Mouse (Mus musculus): Measurements from ENCODE around the gene Slc5a10. TPM values are rescaled to one million over a fixed set of nuclear protein-coding genes. Genes with fewer than 3 reads are reported as not detected.

Slc5a10 gene
- polyA plus RNA-seq, 2 experiments = 0.04 TPM; not detected in 1

GRCm38 (mm10) chr11:61683907-61684731 lies 36.5 kb downstream of the Slc5a10 start, which contains the start of gene Fam83g:
TSS of gene Fam83g (plus strand) at chr11:61684091.
- Histone ChIP-seq H3K27me3 (ENCODE audit: control insufficient read depth, insufficient read depth, low read length) (peaks cover 26% of the 10 kb centered on the region), H3K36me3 (ENCODE audit: control insufficient read depth, insufficient read depth, low read length) (no peaks in the 10 kb centered on the region), H3K4me2 (replicated peaks; ENCODE audit: low read depth, low read length, severe bottlenecking) (peak within 1 kb of the TSS; percentile 73), H3K9ac (ENCODE audit: low read depth, low read length, severe bottlenecking) (peak within 1 kb of the TSS; percentile 38), H3K4me3 (replicated peaks; ENCODE audit: low read length) (peak within 1 kb of the TSS; percentile 46), H3K27ac (replicated peaks; ENCODE audit: low read depth, low read length) (no peak within 1 kb of the TSS), H3K9me3 (ENCODE audit: control insufficient read depth, low read length) (no peaks in the 10 kb centered on the region), H3K4me1 (ENCODE audit: control insufficient read depth, insufficient read depth, low read length) (peaks cover 7% of the 10 kb centered on the region; the same call in 1 of the 2 replicates)
- no peak for TF ChIP-seq POLR2A (IDR thresholded peaks at IDR 0.05; ENCODE audit: borderline replicate concordance, extremely low read depth, insufficient read depth, insufficient read length)
- ATAC-seq (ENCODE audit: low FRiP score, low read depth) (peak; percentile 53; the same call in 1 of the 2 replicates), DNase-seq (ENCODE audit: low spot score) (no peak)
- 1% methylated on average over 58 of the region's 76 CpGs for WGBS

- Histone ChIP-seq H3K9me3 (ENCODE audit: control insufficient read depth, low read length) (no peaks in the 10 kb centered on the region), H3K4me2 (replicated peaks; ENCODE audit: low read depth, low read length, severe bottlenecking) (no peak overlapping the region), H3K9ac (ENCODE audit: low read depth, low read length, severe bottlenecking) (no peak overlapping the region), H3K27ac (replicated peaks; ENCODE audit: low read depth, low read length) (no peak overlapping the region), H3K36me3 (ENCODE audit: control insufficient read depth, insufficient read depth, low read length) (no peaks in the 10 kb centered on the region), H3K4me1 (ENCODE audit: control insufficient read depth, insufficient read depth, low read length) (peaks cover 23% of the 10 kb centered on the region), H3K4me3 (replicated peaks; ENCODE audit: low read length) (no peak overlapping the region), H3K27me3 (ENCODE audit: control insufficient read depth, insufficient read depth, low read length) (peaks cover 14% of the 10 kb centered on the region; the same call in 1 of the 2 replicates)
- no peak for TF ChIP-seq POLR2A (IDR thresholded peaks at IDR 0.05; ENCODE audit: borderline replicate concordance, extremely low read depth, insufficient read depth, insufficient read length)
- WGBS = 59% methylated on average over 4 of the region's 4 CpGs
- DNase-seq (ENCODE audit: low spot score) (no peak), ATAC-seq (ENCODE audit: low FRiP score, low read depth) (no peak)
These were observed 41.3 kb downstream of the Slc5a10 start for GRCm38 (mm10) chr11:61679091-61679866.

GRCm38 (mm10) chr11:61677709-61678108 lies 42.9 kb downstream of the Slc5a10 start:
- TF ChIP-seq POLR2A (IDR thresholded peaks at IDR 0.05; ENCODE audit: borderline replicate concordance, extremely low read depth, insufficient read depth, insufficient read length) = no peak
- Histone ChIP-seq H3K27ac (replicated peaks; ENCODE audit: low read depth, low read length) (no peak overlapping the region), H3K9me3 (ENCODE audit: control insufficient read depth, low read length) (no peaks in the 10 kb centered on the region), H3K27me3 (ENCODE audit: control insufficient read depth, insufficient read depth, low read length) (no peaks in the 10 kb centered on the region), H3K36me3 (ENCODE audit: control insufficient read depth, insufficient read depth, low read length) (no peaks in the 10 kb centered on the region), H3K4me2 (replicated peaks; ENCODE audit: low read depth, low read length, severe bottlenecking) (no peak overlapping the region), H3K9ac (ENCODE audit: low read depth, low read length, severe bottlenecking) (no peak overlapping the region), H3K4me1 (ENCODE audit: control insufficient read depth, insufficient read depth, low read length) (peaks cover 19% of the 10 kb centered on the region), H3K4me3 (replicated peaks; ENCODE audit: low read length) (no peak overlapping the region)
- ATAC-seq (ENCODE audit: low FRiP score, low read depth) = no peak
- 87% methylated on average over 4 of the region's 4 CpGs for WGBS
- DNase-seq (ENCODE audit: low spot score) = no peak

- H3K4me3 ChIP-seq (replicated peaks; ENCODE audit: low read length) = no peak overlapping the region
These were observed 44.3 kb downstream of the Slc5a10 start for GRCm38 (mm10) chr11:61676216-61676854.

GRCm38 (mm10) chr11:61675332-61675731 lies 45.3 kb downstream of the Slc5a10 start:
- no peaks in the 10 kb centered on the region for H3K27me3 ChIP-seq (ENCODE audit: control insufficient read depth, insufficient read depth, low read length)
- WGBS = 18% methylated on average over 2 of the region's 2 CpGs
- H3K36me3 ChIP-seq (ENCODE audit: control insufficient read depth, insufficient read depth, low read length) = no peaks in the 10 kb centered on the region
- no peak for TF ChIP-seq POLR2A (IDR thresholded peaks at IDR 0.05; ENCODE audit: borderline replicate concordance, extremely low read depth, insufficient read depth, insufficient read length)
- no peak overlapping the region for H3K4me3 ChIP-seq (replicated peaks; ENCODE audit: low read length)
- H3K9me3 ChIP-seq (ENCODE audit: control insufficient read depth, low read length) = no peaks in the 10 kb centered on the region
- H3K27ac ChIP-seq (replicated peaks; ENCODE audit: low read depth, low read length) = no peak overlapping the region
- H3K4me1 ChIP-seq (ENCODE audit: control insufficient read depth, insufficient read depth, low read length) = peaks cover 19% of the 10 kb centered on the region
- no peak overlapping the region for H3K4me2 ChIP-seq (replicated peaks; ENCODE audit: low read depth, low read length, severe bottlenecking)
- H3K9ac ChIP-seq (ENCODE audit: low read depth, low read length, severe bottlenecking) = no peak overlapping the region
- no peak for ATAC-seq (ENCODE audit: low FRiP score, low read depth)
- no peak for DNase-seq (ENCODE audit: low spot score)

More at GRCm38 (mm10) chr11:61676216-61676854, 44.3 kb downstream of the Slc5a10 start:
- Histone ChIP-seq H3K27me3 (ENCODE audit: control insufficient read depth, insufficient read depth, low read length) (no peaks in the 10 kb centered on the region), H3K36me3 (ENCODE audit: control insufficient read depth, insufficient read depth, low read length) (no peaks in the 10 kb centered on the region), H3K9me3 (ENCODE audit: control insufficient read depth, low read length) (no peaks in the 10 kb centered on the region), H3K4me1 (ENCODE audit: control insufficient read depth, insufficient read depth, low read length) (peaks cover 19% of the 10 kb centered on the region), H3K4me2 (replicated peaks; ENCODE audit: low read depth, low read length, severe bottlenecking) (no peak overlapping the region), H3K27ac (replicated peaks; ENCODE audit: low read depth, low read length) (0 out of 2 replicates have a peak overlapping the region, but pooled peaks have one; percentile 39), H3K9ac (ENCODE audit: low read depth, low read length, severe bottlenecking) (0 out of 2 replicates have a peak overlapping the region, but pooled peaks have one; percentile 16)
- no peak for TF ChIP-seq POLR2A (IDR thresholded peaks at IDR 0.05; ENCODE audit: borderline replicate concordance, extremely low read depth, insufficient read depth, insufficient read length)
- ATAC-seq (ENCODE audit: low FRiP score, low read depth) = no peak
- DNase-seq (ENCODE audit: low spot score) = no peak
- 22% methylated on average over 7 of the region's 7 CpGs for WGBS
